Mouse (Mus musculus) CD4-positive helper T cell, adult 2 months (primary cell): ENCODE results near the gene Fbxl14.

ENCODE experiments used
- DNase-seq: peaks from one replicate; pipeline ENCODE4 v3.0.0-alpha.2; 2012; ENCODE audit warnings: low read depth, missing footprints, low spot score

The Fbxl14 gene

GRCm38 (mm10) chr6:119479343-119479875 lies at the start of gene Fbxl14:
Fbxl14 (plus strand) TSS chr6:119479668.
- peak; percentile 79 for DNase-seq

GRCm38 (mm10) chr6:119430508-119430907 lies 49.0 kb upstream of the Fbxl14 start:
- no peak for DNase-seq

- DNase-seq = no peak
Observed at GRCm38 (mm10) chr6:119431751-119432324, 47.6 kb upstream of the Fbxl14 start.

GRCm38 (mm10) chr6:119434394-119434793 lies 45.1 kb upstream of the Fbxl14 start:
- no peak for DNase-seq

- no peak for DNase-seq
Observed at GRCm38 (mm10) chr6:119437894-119438761, 41.3 kb upstream of the Fbxl14 start.

GRCm38 (mm10) chr6:119442729-119443128 lies 36.7 kb upstream of the Fbxl14 start:
- DNase-seq = peak; percentile 47

- peak; percentile 85 for DNase-seq
Observed at GRCm38 (mm10) chr6:119443742-119444645, 35.5 kb upstream of the Fbxl14 start.

GRCm38 (mm10) chr6:119445671-119446607 lies 33.5 kb upstream of the Fbxl14 start:
- DNase-seq = no peak

- DNase-seq = no peak
Observed at GRCm38 (mm10) chr6:119448321-119449059, 31.0 kb upstream of the Fbxl14 start.

GRCm38 (mm10) chr6:119449060-119449499 lies 30.4 kb upstream of the Fbxl14 start:
- peak; percentile 54 for DNase-seq

GRCm38 (mm10) chr6:119450965-119451943 lies 28.2 kb upstream of the Fbxl14 start:
- DNase-seq = peak; percentile 24

- DNase-seq = no peak
Observed at GRCm38 (mm10) chr6:119451981-119452499, 27.4 kb upstream of the Fbxl14 start.

- DNase-seq = no peak
Observed at GRCm38 (mm10) chr6:119458166-119458565, 21.3 kb upstream of the Fbxl14 start.

- no peak for DNase-seq
Observed at GRCm38 (mm10) chr6:119459041-119459440, 20.4 kb upstream of the Fbxl14 start.

GRCm38 (mm10) chr6:119460391-119460790 lies 19.1 kb upstream of the Fbxl14 start:
- no peak for DNase-seq

GRCm38 (mm10) chr6:119466161-119466560 lies 13.3 kb upstream of the Fbxl14 start:
- DNase-seq = no peak

- DNase-seq = no peak
Observed at GRCm38 (mm10) chr6:119466921-119467784, 12.3 kb upstream of the Fbxl14 start.

GRCm38 (mm10) chr6:119467785-119468059 lies 11.7 kb upstream of the Fbxl14 start:
- no peak for DNase-seq
